Mouse (Mus musculus): ENCODE data around the gene Hdac4. TPM values are rescaled to one million over a fixed set of nuclear protein-coding genes. Genes with fewer than 3 reads are reported as not detected.

Hdac4 gene
- 6.4 and 6.8 TPM in 2 replicates for polyA plus RNA-seq (2012; ENCODE audit: insufficient read depth, insufficient read length, missing spikeins)

GRCm38 (mm10) chr1:92195360-92196149, at the start of gene Hdac4:
Hdac4 (minus strand) TSS chr1:92195699.
- peaks cover 9% of the 10 kb centered on the region for H3K4me1 ChIP-seq (ENCODE audit: control insufficient read depth, insufficient read depth, low read length)
- no peak within 1 kb of the TSS for H3K27ac ChIP-seq (ENCODE audit: insufficient read depth, low read depth, low read length)
- TF ChIP-seq CTCF (IDR thresholded peaks at IDR 0.05; ENCODE audit: low read depth, low read length): no peak
- TF ChIP-seq POLR2A (IDR thresholded peaks at IDR 0.05; ENCODE audit: borderline replicate concordance, low read depth, low read length): no peak
- H3K4me3 ChIP-seq (ENCODE audit: insufficient read depth, low read length): no peak within 1 kb of the TSS

- Histone ChIP-seq H3K4me1 (ENCODE audit: control insufficient read depth, insufficient read depth, low read length) (peaks cover under 1% of the 10 kb centered on the region), H3K4me3 (ENCODE audit: insufficient read depth, low read length) (no peak overlapping the region), H3K27ac (ENCODE audit: insufficient read depth, low read depth, low read length) (no peak overlapping the region)
- TF ChIP-seq POLR2A (IDR thresholded peaks at IDR 0.05; ENCODE audit: borderline replicate concordance, low read depth, low read length) (no peak), CTCF (IDR thresholded peaks at IDR 0.05; ENCODE audit: low read depth, low read length) (no peak)
Measured at GRCm38 (mm10) chr1:92243549-92243948, 48.0 kb upstream of the Hdac4 start.

- TF ChIP-seq POLR2A (IDR thresholded peaks at IDR 0.05; ENCODE audit: borderline replicate concordance, low read depth, low read length) (no peak), CTCF (IDR thresholded peaks at IDR 0.05; ENCODE audit: low read depth, low read length) (no peak)
- no peak overlapping the region for H3K27ac ChIP-seq (ENCODE audit: insufficient read depth, low read depth, low read length)
- H3K4me3 ChIP-seq (ENCODE audit: insufficient read depth, low read length): no peak overlapping the region
- no peaks in the 10 kb centered on the region for H3K4me1 ChIP-seq (ENCODE audit: control insufficient read depth, insufficient read depth, low read length)
Measured at GRCm38 (mm10) chr1:92240072-92240471, 44.6 kb upstream of the Hdac4 start.

GRCm38 (mm10) chr1:92235600-92235999, 40.1 kb upstream of the Hdac4 start:
- TF ChIP-seq CTCF (IDR thresholded peaks at IDR 0.05; ENCODE audit: low read depth, low read length): no peak
- TF ChIP-seq POLR2A (IDR thresholded peaks at IDR 0.05; ENCODE audit: borderline replicate concordance, low read depth, low read length): no peak
- Histone ChIP-seq H3K4me3 (ENCODE audit: insufficient read depth, low read length) (no peak overlapping the region), H3K4me1 (ENCODE audit: control insufficient read depth, insufficient read depth, low read length) (peaks cover 4% of the 10 kb centered on the region), H3K27ac (ENCODE audit: insufficient read depth, low read depth, low read length) (no peak overlapping the region)

GRCm38 (mm10) chr1:92225297-92225696, 29.8 kb upstream of the Hdac4 start:
- peak overlapping the region; percentile 62 for H3K27ac ChIP-seq (ENCODE audit: insufficient read depth, low read depth, low read length)
- peaks cover 26% of the 10 kb centered on the region for H3K4me1 ChIP-seq (ENCODE audit: control insufficient read depth, insufficient read depth, low read length)
- TF ChIP-seq CTCF (IDR thresholded peaks at IDR 0.05; ENCODE audit: low read depth, low read length) (no peak), POLR2A (IDR thresholded peaks at IDR 0.05; ENCODE audit: borderline replicate concordance, low read depth, low read length) (no peak)
- no peak overlapping the region for H3K4me3 ChIP-seq (ENCODE audit: insufficient read depth, low read length)

GRCm38 (mm10) chr1:92223956-92224891, 28.7 kb upstream of the Hdac4 start:
- H3K4me1 ChIP-seq (ENCODE audit: control insufficient read depth, insufficient read depth, low read length): peaks cover 25% of the 10 kb centered on the region
- no peak overlapping the region for H3K4me3 ChIP-seq (ENCODE audit: insufficient read depth, low read length)
- H3K27ac ChIP-seq (ENCODE audit: insufficient read depth, low read depth, low read length): peak overlapping the region; percentile 62
- TF ChIP-seq CTCF (IDR thresholded peaks at IDR 0.05; ENCODE audit: low read depth, low read length) (no peak), POLR2A (IDR thresholded peaks at IDR 0.05; ENCODE audit: borderline replicate concordance, low read depth, low read length) (no peak)

- Histone ChIP-seq H3K4me3 (ENCODE audit: insufficient read depth, low read length) (peak overlapping the region; percentile 30), H3K27ac (ENCODE audit: insufficient read depth, low read depth, low read length) (peak overlapping the region; percentile 99), H3K4me1 (ENCODE audit: control insufficient read depth, insufficient read depth, low read length) (peaks cover 38% of the 10 kb centered on the region)
- TF ChIP-seq CTCF (IDR thresholded peaks at IDR 0.05; ENCODE audit: low read depth, low read length) (no peak), POLR2A (IDR thresholded peaks at IDR 0.05; ENCODE audit: borderline replicate concordance, low read depth, low read length) (no peak)
Measured at GRCm38 (mm10) chr1:92216710-92217109, 21.2 kb upstream of the Hdac4 start.

- Histone ChIP-seq H3K4me3 (ENCODE audit: insufficient read depth, low read length) (peak overlapping the region; percentile 30; the same call in 1 of the 2 replicates), H3K27ac (ENCODE audit: insufficient read depth, low read depth, low read length) (peak overlapping the region; percentile 99), H3K4me1 (ENCODE audit: control insufficient read depth, insufficient read depth, low read length) (peaks cover 38% of the 10 kb centered on the region)
- TF ChIP-seq POLR2A (IDR thresholded peaks at IDR 0.05; ENCODE audit: borderline replicate concordance, low read depth, low read length) (no peak), CTCF (IDR thresholded peaks at IDR 0.05; ENCODE audit: low read depth, low read length) (no peak)
Measured at GRCm38 (mm10) chr1:92215996-92216630, 20.6 kb upstream of the Hdac4 start.

- TF ChIP-seq POLR2A (IDR thresholded peaks at IDR 0.05; ENCODE audit: borderline replicate concordance, low read depth, low read length) (no peak), CTCF (IDR thresholded peaks at IDR 0.05; ENCODE audit: low read depth, low read length) (no peak)
Measured at GRCm38 (mm10) chr1:92215131-92215638, 19.7 kb upstream of the Hdac4 start.

More at GRCm38 (mm10) chr1:92215131-92215638, 19.7 kb upstream of the Hdac4 start:
- peaks cover 38% of the 10 kb centered on the region for H3K4me1 ChIP-seq (ENCODE audit: control insufficient read depth, insufficient read depth, low read length)
- peak overlapping the region; percentile 95 for H3K27ac ChIP-seq (ENCODE audit: insufficient read depth, low read depth, low read length)
- H3K4me3 ChIP-seq (ENCODE audit: insufficient read depth, low read length): no peak overlapping the region

Data from bone marrow macrophage, adult 2 months (primary cell).